Mouse (Mus musculus): Measurements from ENCODE around the gene Csrp2.

GRCm38 (mm10) chr10:110945966-110946365 lies 26.4 kb downstream of the Csrp2 start:
- TF ChIP-seq EP300 (IDR thresholded peaks at IDR 0.05; ENCODE audit: low read depth) (no peak), CTCF (IDR thresholded peaks at IDR 0.05; ENCODE audit: low read depth) (no peak)
